Mouse (Mus musculus): Measurements from ENCODE around the gene Myh7b.

Gene Myh7b

DNA sequence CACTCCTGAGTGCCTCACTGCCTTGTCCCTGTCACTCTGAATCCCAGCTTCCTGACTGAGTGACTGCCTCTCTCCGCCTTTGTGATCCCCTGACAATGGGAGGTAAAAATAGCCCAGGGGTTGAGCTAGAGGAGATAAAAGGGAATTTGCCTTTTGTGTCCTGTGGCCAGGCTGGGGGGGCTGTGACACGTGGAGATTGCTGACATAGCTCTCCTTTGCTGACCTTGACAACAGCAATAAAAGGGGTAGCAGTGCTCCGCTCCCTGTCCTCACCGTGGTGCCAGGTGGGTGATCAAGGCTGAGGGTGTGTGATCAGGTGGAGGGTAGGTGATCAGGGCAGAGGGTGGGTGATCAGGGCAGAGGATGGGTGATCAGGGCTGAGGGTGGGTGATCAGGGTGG lies at the start of gene Myh7b:
Myh7b (plus strand) TSS at position 235 of the 400 bp plus-strand sequence.
- DNase-seq (ENCODE audit: low read depth), result no peak

DNA sequence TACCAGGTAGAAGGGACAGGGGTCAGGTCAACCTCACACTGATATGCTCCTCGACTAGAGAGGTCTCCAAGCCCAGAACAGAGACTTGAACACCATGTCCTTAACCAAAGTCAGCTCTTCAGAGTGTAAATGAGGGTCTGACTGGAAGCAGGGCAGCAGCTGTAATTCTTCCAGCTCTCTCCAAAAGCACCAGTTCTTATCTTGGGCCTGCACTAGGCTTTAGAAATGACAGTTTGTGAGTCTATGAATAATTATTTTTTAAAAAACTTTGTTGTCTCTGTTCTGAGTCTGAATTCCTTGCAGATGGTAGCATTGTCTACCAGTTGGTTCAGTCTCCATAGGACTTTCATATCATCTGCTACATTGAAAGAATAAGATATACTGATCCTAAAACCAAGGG lies 48.8 kb upstream of the Myh7b start:
- no peak for DNase-seq (ENCODE audit: low read depth)

DNA sequence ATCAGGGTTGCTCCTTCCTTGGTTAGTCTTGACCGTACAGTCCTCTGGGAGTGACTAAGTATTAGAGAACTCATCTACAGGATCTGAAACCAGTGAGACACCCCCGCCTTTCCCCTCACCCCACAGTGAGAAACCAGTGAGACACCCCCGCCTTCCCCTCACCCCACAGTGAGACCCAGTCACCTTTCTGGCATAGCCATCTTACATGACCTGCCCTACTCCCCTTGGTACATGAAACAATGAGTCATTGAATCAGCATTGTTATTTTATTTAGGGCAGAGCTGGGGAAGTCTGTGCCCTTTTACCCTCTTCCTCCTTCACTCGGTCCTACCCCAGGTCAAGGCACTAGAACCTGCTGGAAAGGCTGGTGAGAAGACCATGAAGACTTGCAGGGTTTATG lies 48.1 kb upstream of the Myh7b start:
- no peak for DNase-seq (ENCODE audit: low read depth)

DNA sequence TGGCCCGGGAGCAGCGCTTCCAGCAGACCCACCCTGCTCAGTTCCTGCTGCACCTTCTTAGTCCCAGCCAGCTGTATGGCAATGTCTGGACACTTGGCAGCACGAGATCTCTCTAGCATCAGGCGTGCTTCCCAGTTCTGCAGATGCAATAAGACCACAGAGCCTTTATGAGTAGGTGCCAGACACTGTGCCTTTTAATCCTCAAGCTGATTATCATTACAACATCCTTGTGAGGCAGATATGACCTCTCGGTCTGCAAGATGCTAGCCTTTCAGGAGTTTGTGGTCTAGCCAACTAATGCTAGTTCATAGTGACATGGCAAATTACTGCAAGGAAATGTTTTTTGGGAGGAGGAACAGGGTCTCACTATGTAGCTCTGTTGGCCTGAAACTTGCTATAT lies 43.3 kb upstream of the Myh7b start:
- DNase-seq (ENCODE audit: low read depth), result no peak

DNA sequence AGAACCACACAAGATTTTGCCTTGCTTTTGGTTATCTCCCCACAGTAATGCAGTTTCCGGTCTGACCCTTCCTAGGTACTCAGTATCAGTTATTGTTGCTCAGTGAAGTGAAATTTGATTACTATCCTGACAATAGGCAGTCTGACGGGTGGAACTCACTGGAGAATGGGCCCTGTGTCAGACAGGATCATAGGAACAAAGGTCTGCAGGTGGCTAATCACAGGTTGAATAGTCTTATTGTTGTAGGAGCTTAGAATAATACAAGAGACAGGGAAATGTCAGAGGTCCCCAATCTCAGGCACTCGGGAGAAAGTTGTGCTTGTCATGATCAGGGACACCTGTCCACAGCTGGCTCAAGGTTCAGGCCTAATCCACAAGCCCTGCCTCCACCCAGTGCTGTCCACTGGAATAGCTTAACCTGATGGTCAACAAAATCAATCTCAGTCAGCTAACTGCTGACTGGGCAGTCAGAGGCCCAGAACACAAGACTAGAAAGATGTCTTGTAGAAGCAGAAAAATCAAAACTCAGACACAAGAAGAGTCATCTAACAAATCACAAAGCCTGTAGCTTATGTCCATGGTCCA lies 41.7 kb upstream of the Myh7b start:
- no peak for DNase-seq (ENCODE audit: low read depth)

DNA sequence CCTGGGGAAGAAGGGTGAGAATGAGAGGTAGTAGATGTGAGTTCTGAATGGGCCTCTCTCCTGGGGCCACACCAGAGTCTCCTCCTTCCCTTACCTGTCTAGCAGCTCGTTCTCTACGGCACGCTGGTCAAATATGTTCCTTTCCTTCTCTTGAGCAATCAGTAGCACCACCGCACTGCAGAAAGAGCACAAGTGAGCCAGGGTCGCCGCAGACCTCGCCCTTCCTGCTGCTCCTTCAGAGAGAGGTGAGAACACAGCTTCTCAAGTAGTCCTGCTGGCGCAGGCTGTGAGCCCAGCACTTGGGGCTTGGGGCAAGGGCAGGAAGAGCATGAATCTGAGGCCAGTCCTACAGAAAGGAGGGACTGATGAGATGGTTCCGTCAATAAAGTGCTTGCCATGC lies 38.0 kb upstream of the Myh7b start:
- DNase-seq (ENCODE audit: low read depth), result no peak

DNA sequence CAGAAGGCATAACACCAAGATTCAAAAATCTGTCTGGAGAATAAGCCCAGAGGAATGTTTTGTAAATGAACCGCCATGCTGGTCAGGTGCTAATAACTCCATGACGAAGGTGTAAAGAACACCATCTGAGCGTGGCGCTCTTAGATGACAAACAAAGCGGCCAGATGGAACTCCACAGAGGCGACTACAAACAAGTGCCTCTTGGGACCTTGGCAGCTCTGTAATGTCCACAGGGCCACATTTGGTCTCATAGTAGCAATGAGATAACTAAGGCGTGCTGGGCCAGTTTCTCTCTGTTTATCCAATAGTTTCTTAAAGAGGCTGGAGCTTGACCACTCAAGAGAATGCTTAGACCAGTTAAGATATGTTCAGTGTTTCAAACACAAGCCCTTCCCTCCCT lies 37.0 kb upstream of the Myh7b start:
- DNase-seq (ENCODE audit: low read depth), result no peak

DNA sequence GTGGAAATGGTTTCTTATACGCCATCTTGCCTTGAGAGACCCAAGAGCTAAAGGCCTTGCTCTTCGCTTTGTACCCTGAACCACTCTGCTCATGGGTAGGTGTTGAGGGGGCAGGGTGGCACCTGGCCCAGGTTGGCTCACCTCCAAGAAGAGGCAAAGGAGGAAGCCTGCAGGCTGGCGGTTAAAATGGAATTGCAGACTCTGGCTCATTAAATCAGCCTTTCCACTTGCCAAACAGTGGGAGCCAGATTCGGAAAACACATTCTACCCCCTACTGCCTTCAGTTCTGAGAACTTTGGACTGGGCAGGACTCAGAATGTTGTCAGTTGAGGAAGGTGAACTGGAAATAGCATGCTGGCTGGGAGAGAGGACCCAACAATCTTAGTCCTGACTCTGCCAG lies 36.3 kb upstream of the Myh7b start:
- no peak for DNase-seq (ENCODE audit: low read depth)

DNA sequence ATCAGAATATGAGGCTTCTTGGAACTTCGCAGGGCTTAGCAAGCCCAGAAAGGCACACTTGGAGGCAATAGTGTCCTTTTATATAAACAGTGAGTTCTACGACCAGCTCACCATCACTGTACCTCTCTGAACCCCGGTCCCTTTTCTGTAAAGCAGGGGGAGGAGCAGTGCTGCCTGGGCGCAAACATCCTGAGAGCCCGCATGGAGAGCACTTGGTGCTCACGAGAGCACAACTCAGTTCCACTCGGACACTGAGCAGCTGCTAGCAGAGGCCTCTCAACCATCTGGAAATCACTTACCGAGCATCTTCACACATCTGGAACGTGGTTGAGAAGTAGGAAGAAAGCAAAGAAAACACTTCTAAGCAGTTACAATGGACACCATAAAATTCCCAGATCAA lies 34.4 kb upstream of the Myh7b start:
- DNase-seq (ENCODE audit: low read depth), result no peak

DNA sequence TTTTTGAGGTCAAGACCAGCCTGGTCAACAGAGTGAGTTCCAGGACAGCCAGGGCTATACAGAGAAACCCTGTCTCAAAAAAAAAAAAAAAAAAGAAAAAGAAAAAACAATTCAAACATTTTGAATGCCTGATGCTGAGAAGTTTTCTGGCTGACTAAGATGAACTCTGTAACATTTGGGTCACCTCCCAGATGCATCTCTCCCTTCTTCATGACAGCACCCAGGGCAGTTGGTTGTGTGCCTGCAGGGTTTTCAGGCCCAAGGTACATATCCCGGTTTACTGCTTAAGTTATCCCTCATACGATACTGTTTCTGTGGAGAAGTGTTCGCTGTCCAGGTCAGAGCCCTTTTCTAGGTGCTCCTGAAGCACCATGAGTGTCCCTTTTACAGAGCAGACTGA lies 30.7 kb upstream of the Myh7b start:
- no peak for DNase-seq (ENCODE audit: low read depth)

DNA sequence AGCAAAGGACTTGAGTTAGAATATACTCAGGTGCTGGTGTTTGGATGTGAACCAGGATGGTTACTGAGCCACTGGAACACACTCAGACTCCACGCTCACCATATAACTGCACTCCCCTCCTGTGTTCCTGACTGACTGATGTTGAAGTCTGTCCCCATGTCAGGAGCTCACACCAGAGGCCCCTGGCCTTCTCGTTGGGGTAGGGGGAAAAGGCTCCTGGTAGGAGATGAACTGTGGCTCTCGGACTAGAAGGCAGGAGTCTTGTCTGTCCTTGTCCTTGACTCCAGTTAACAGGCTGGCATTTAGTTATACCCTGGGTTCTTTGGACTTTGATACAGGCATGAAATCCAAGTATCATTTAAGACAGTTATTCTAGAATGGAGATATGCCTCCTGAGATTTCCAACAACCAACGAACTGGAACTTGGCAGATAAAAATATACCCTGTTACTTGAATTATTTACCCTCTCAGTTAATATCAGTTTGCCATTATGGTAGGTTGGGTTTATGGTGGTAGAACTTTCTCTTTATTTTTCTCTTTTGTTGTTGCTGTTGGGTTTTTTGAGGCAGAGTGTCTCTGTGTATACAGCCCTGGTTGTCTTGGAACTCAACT lies 28.5 kb upstream of the Myh7b start:
- DNase-seq (ENCODE audit: low read depth), result no peak

DNA sequence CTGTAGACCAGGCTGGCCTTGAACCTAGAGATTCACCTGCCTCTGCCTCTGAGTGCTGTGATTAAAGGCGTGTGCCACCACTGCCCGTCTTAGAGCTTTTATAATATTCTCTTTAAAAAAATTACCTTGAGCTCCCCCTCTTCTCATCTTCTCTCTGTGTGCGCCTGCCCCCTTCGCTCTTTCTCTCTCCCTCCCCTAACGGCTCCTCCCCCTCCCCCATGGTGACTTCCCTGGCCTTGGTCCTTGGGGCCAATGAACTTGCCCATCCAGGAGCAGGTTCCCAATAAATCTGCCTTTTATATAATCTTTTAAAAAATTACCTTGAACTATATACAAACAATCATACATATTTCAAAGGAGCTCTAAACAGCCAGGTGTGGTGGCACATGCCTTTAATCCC lies 28.0 kb upstream of the Myh7b start:
- DNase-seq (ENCODE audit: low read depth), result no peak

DNA sequence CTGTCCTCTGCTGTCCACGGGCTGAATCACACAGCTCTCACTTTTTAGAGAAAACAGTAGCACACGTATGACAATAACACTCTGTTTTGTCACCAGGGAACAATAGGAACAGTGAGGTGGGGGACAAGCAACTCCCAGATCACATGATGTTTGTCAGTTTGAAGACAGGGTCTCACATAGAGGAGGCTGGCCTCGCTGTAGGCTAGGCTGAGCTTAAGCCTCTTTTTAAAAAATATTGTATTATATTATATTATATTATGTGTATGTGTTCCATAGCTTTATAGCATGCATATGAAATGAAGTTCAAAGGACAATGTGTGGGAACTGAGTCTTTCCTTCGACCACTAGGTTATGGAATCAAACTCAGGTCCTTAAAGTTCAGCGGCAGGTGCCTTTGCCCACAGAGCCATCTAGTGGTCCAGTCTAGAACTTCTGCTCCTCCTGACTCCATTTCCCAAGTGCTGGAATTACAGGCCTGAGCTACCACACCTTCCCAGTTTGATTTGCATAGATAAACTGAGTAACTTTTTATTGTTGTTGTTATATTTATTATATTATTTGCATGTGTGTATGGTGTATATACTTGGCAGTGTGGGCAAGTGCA lies 27.0 kb upstream of the Myh7b start:
- DNase-seq (ENCODE audit: low read depth), result no peak

DNA sequence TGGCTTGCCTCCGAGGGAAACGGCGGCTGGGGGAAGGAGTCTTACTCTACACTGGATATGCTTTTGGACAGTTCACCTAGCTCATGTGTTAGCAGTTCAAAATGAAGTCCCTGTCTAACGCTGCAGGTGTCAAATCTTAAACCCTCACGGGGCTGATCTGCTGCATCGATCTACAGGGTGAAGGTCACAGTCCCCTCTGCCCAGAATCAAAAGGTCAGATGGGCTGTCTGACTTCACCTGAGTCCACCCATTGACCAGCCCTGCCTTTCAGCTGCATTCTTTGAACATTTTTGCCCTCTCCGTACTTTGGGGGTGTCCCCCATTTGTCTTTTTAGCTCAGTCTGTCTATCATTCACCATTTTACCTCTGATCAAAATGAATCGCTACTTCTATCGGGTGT lies 25.9 kb upstream of the Myh7b start:
- DNase-seq (ENCODE audit: low read depth), result no peak

DNA sequence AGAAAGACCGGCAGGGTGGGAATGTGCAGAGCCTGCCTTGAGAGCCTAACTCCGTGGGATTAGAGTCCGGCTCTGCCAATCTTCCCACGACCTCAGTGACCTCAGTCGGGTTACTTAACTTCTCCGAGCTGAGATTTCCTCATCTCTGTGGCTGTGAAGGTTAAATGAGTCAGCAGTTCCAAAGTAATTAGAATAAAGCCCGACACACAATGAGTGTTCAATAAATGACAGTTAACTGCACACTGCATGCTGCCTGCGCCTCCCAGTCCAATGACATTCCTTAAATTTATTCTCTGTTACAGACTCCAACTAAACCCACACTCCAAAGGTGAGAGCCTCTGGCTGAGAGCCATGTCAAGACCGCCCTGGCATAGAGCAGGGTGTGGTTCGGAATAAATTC lies 25.5 kb upstream of the Myh7b start:
- DNase-seq (ENCODE audit: low read depth), result no peak

DNA sequence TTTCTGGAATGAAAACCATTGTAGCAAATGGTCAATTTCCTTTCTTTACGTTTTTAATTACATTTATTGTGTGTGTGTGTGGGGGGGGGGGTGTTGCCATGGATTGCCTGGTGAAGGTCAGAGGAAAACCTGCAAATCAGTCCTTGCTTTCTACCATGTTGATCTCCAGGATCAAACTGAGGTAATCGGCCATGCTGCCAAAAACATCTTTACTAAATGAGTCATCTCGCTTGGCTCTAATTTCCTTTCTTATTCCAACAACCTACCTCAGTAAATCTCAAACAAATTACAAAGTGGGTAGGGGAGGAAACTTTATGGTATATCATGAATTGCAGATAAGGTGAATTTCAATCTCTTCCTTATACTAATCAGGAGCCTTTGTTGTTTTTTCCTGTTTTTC lies 22.9 kb upstream of the Myh7b start:
- DNase-seq (ENCODE audit: low read depth), result no peak

DNA sequence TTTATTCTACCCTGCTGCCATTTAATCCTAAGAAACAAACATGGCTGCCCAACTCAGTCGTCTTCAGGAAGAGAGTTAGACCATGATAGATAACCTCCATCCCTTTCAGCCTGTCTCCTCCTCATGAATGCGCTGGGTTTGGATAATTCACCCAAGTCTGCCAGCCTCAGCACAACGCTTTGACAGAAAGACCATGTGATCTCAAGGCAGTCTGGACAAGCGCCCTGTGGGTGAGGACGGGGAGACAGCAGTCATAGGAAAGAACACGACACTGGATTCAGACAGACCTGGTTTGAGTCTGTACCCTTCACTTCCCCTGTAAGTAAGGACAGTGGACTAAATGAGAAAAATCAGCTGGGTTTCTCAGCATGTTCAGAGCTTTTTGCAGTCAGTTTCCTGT lies 21.5 kb upstream of the Myh7b start:
- DNase-seq (ENCODE audit: low read depth), result no peak

DNA sequence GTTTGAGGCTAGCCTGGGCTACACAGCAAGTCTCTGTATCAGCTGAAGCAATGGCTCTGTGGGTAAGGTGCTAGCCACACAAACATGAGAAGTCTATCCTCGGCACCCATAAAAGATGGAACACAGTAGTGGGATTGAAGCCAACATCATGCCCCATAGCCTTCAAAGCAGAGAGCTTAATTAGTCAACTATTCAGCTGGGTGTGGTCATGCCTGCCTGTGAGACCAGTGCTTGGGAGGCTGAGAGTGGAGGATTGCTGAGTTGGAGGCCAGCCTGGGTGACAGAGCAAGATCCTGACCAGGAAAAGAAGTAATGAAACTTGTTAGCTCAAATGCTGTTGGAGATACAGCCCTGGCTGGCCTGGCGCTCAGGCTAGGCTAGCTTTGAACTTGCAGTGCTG lies 20.1 kb upstream of the Myh7b start:
- DNase-seq (ENCODE audit: low read depth), result no peak

DNA sequence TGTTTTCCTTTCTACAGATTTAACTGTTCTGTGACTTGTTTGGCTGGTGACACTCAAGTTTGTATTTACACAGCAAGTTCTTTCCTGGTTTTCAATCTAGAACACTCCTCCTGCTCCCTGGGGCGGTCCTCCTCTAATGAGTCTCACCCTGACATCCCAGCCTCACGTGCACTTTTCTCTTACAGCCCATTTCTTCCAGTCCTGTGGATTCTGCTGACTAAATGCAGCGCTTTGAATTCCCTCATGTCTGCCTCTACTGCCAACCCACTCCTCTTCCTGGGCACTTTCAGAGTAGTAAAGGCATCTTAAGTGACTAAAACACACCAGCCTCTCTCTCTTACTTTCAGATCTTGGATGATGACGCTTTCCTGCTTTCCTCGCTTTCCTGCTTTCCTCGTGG lies 19.3 kb upstream of the Myh7b start:
- no peak for DNase-seq (ENCODE audit: low read depth)

DNA sequence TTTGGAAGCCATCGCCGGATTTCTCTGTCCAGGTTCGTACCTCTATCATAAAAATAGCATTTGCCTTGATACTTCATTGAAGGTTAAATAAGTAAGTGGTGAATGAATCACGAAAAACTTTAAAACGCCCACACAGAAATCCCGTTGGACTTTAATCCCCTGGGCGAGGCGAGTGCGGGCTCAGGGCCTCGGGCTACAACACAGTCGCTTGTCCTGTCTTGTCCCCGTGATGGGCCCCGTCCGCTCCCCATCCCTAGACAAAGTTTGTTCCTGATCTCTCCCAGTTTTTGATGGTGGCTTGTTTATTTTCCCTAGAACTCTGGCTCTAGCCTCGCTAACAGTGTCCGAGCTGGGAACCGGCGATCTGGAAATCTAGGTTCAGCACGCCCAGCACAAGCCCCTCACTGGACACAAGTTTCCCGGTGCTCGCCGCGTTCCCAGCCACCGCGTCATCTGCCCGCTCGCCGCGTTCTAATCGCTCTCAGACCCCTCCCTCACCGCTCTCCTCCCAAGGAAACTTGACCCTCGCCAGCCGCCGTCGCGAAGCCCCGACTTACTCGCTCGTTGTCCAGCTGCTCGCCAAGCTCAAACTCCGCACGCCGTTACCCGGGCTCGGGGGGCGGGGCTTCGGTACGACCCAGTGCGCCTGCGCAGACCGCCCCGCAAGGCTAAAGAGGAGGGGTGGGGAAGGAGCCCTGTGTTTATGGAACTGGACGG lies 18.7 kb upstream of the Myh7b start, which contains the start of gene Gss:
Gss (minus strand) TSS at position 674 of the 717 bp plus-strand sequence.
- DNase-seq (ENCODE audit: low read depth), result peak; percentile 88

DNA sequence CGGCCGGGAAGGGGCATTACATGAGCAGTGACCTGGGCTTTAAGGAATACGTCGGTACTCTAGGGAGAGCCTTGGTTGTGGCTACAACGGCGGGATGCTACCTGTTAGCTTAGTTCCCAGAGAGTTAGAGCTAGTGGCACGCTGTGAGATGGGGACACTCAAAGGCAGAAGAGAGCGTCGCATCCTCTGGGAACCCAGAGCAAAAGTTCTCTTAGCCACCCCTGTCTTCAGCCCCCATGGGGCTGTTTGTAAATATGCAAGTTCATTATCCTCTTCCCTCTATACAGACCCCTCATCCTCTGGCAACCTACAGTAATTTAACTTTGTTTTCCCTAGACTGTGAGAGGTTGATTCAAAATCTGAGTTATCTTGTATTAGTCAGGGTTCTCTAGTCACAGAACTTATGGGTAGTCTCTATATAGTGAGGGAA lies 18.1 kb upstream of the Myh7b start:
- no peak for DNase-seq (ENCODE audit: low read depth)

DNA sequence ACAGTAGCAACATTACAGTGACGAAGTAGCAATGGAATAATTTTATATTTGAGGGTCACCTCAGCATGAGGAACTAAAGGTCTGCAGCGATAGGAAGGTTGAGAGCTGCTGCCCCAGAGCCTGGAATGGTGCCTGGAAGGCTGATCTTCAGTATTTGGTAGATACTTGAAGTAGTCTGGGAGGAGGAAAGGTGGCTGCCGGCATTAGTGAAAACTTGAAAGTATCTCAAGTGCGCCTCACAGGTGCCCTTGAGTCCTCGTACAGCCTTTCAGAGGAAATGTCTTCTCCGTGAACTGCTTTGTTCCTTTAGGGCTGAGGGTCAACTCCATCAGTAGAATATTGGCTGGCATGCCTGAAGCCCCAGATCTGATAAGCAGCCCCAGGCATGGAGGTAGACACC lies 15.5 kb upstream of the Myh7b start:
- no peak for DNase-seq (ENCODE audit: low read depth)

DNA sequence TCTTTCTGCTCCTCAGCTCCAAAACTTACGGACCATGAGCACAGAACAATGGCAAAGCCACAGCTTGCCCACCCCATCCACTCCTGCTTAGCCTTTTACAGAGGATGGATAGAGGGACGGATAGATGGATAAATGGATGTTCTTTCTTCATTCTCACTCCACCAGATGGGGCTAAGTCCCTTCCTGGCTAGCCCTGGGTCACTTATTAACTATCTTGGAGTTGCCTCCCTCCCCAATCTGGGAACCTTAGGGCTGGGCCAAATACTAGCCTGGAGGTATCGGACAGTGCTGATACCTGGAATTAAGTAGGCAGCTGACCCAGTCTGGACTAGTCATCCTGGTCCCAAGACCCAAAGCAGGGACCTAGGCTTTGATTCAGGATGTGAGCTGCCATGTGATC lies 7.3 kb upstream of the Myh7b start:
- no peak for DNase-seq (ENCODE audit: low read depth)

Measured in c-Kit-positive CD71-negative TER-119-negative erythroid progenitor cells, embryonic 14.5 days (primary cell).